Mouse (Mus musculus): ENCODE data around the gene Aak1. TPM values are rescaled to one million over a fixed set of nuclear protein-coding genes. Genes with fewer than 3 reads are reported as not detected.

Gene Aak1
- polyA plus RNA-seq, 1 experiment, result 11.5 TPM

DNA sequence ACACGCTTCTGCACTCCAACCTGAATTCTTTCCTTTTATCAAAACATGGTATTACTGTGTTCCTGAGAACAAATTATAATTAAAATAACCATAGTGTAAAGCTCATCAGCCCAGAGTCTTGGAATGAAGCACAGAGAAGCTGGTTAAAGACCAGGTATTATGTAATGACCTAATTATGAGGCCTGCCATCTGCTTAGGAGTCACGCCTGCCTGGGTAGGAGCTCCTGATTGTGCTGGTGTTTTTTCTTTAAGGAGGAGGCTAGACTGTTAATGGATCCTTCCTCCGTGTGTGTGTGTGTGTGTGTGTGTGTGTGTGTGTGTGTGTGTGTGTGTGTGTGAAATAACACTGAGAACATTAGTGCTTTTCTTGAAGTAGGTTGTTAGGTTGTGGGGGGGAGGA lies 49.7 kb downstream of the Aak1 start:
- no peak overlapping the region for H3K4me2 ChIP-seq (ENCODE audit: low read depth)
- TF ChIP-seq MYOD1 (IDR thresholded peaks at IDR 0.05; ENCODE audit: control insufficient read depth in 1 of 3, insufficient read length in 2 of 3, low read depth in 2 of 3), result no peak
- no peak for TF ChIP-seq CEBPB (IDR thresholded peaks at IDR 0.05; ENCODE audit: insufficient read depth, poor library complexity, severe bottlenecking)
- TF ChIP-seq SRF (IDR thresholded peaks at IDR 0.05; ENCODE audit: control insufficient read depth, insufficient read length, low read depth), result no peak
- TF ChIP-seq USF1 (IDR thresholded peaks at IDR 0.05; ENCODE audit: low read depth), result no peak
- TF ChIP-seq TCF12 (IDR thresholded peaks at IDR 0.05; ENCODE audit: insufficient read depth, poor library complexity, severe bottlenecking), result no peak
- no peak for TF ChIP-seq MAX (IDR thresholded peaks at IDR 0.05; ENCODE audit: low read depth)
- TF ChIP-seq MYOG (IDR thresholded peaks at IDR 0.05; ENCODE audit: control insufficient read depth in 1 of 3, insufficient read depth in 1 of 3, insufficient read length in 2 of 3, low read depth in 2 of 3), result no peak
- TF ChIP-seq E2F4 (IDR thresholded peaks at IDR 0.05; ENCODE audit: insufficient read depth), result no peak
- no peak for TF ChIP-seq TCF3 (IDR thresholded peaks at IDR 0.05; ENCODE audit: insufficient read length, low read depth)
- TF ChIP-seq POLR2AphosphoS2 (IDR thresholded peaks at IDR 0.05; ENCODE audit: insufficient read length, low read depth), result no peak
- no peak for TF ChIP-seq REST (IDR thresholded peaks at IDR 0.05; ENCODE audit: insufficient read depth, insufficient read length)
- no peak for TF ChIP-seq POLR2A (IDR thresholded peaks at IDR 0.05; ENCODE audit: insufficient read length, low read depth)
- H3K79me2 ChIP-seq (ENCODE audit: control insufficient read depth, insufficient read depth), result peaks cover 3% of the 10 kb centered on the region
- peaks cover 2% of the 10 kb centered on the region for H3K36me3 ChIP-seq (ENCODE audit: control insufficient read depth, insufficient read depth)
- no peak overlapping the region for H3K4me3 ChIP-seq
- H3ac ChIP-seq (ENCODE audit: control insufficient read depth, insufficient read length), result no peak overlapping the region
- no peaks in the 10 kb centered on the region for H3K27me3 ChIP-seq (ENCODE audit: control insufficient read depth, insufficient read depth, insufficient read length)

DNA sequence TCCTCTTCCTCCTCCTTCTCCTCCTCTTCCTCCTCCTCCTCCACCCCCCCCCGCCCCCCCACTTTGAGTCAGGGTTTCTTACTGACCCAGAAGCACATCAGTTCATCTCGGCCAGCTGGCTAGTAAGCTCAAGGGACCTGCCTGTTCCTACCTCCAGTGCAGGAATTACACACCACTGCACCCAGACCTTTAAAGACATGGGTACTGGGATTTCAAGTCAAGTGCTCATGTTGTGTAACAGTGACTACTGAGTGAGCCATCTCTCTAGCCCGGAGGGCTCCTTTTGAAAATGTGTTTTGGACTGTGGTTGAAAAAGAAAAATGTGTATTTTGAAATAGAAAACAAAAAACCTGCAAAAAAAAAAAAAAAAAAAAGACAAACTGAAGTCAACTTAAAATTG lies 50.6 kb downstream of the Aak1 start:
- peaks cover 3% of the 10 kb centered on the region for H3K79me2 ChIP-seq (ENCODE audit: control insufficient read depth, insufficient read depth)

DNA sequence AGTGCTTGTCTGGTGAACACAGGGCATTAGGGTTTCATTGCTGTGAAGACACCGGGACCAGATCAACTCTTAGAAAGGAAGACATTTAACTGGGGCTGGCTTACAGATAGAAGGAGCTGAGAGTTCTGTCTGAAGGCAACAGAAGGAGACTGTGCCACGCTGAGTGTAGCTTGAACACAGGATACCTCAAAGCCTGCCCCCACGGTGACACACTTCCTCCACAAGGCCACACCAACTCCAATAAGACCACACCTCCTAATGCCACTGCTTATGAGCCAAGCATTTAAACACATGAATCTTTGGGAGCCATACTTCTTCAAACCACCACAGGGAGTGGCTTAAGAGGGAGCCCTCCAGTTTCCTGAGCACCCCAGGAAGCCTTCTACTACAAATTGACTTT lies 51.2 kb downstream of the Aak1 start:
- TF ChIP-seq REST (IDR thresholded peaks at IDR 0.05; ENCODE audit: insufficient read depth, insufficient read length) (no peak), MYOG (IDR thresholded peaks at IDR 0.05; ENCODE audit: control insufficient read depth in 1 of 3, insufficient read depth in 1 of 3, insufficient read length in 2 of 3, low read depth in 2 of 3) (no peak), MYOD1 (IDR thresholded peaks at IDR 0.05; ENCODE audit: control insufficient read depth in 1 of 3, insufficient read length in 2 of 3, low read depth in 2 of 3) (no peak), MAX (IDR thresholded peaks at IDR 0.05; ENCODE audit: low read depth) (no peak), E2F4 (IDR thresholded peaks at IDR 0.05; ENCODE audit: insufficient read depth) (no peak), POLR2AphosphoS2 (IDR thresholded peaks at IDR 0.05; ENCODE audit: insufficient read length, low read depth) (no peak), TCF12 (IDR thresholded peaks at IDR 0.05; ENCODE audit: insufficient read depth, poor library complexity, severe bottlenecking) (no peak), POLR2A (IDR thresholded peaks at IDR 0.05; ENCODE audit: insufficient read length, low read depth) (no peak)
- Histone ChIP-seq H3ac (ENCODE audit: control insufficient read depth, insufficient read length) (no peak overlapping the region), H3K27me3 (ENCODE audit: control insufficient read depth, insufficient read depth, insufficient read length) (no peaks in the 10 kb centered on the region), H3K4me2 (ENCODE audit: low read depth) (no peak overlapping the region), H3K79me2 (ENCODE audit: control insufficient read depth, insufficient read depth) (peaks cover 3% of the 10 kb centered on the region), H3K36me3 (ENCODE audit: control insufficient read depth, insufficient read depth) (no peaks in the 10 kb centered on the region), H3K4me3 (no peak overlapping the region)

More for the DNA sequence above, 50.6 kb downstream of the Aak1 start:
- Histone ChIP-seq H3K4me2 (ENCODE audit: low read depth) (no peak overlapping the region), H3ac (ENCODE audit: control insufficient read depth, insufficient read length) (no peak overlapping the region), H3K4me3 (no peak overlapping the region), H3K36me3 (ENCODE audit: control insufficient read depth, insufficient read depth) (no peaks in the 10 kb centered on the region), H3K27me3 (ENCODE audit: control insufficient read depth, insufficient read depth, insufficient read length) (no peaks in the 10 kb centered on the region)
- TF ChIP-seq MYOG (IDR thresholded peaks at IDR 0.05; ENCODE audit: control insufficient read depth in 1 of 3, insufficient read depth in 1 of 3, insufficient read length in 2 of 3, low read depth in 2 of 3), result no peak
- no peak for TF ChIP-seq REST (IDR thresholded peaks at IDR 0.05; ENCODE audit: insufficient read depth, insufficient read length)
- TF ChIP-seq POLR2A (IDR thresholded peaks at IDR 0.05; ENCODE audit: insufficient read length, low read depth), result no peak
- TF ChIP-seq MYOD1 (IDR thresholded peaks at IDR 0.05; ENCODE audit: control insufficient read depth in 1 of 3, insufficient read length in 2 of 3, low read depth in 2 of 3), result no peak
- TF ChIP-seq CEBPB (IDR thresholded peaks at IDR 0.05; ENCODE audit: insufficient read depth, poor library complexity, severe bottlenecking), result no peak
- no peak for TF ChIP-seq POLR2AphosphoS2 (IDR thresholded peaks at IDR 0.05; ENCODE audit: insufficient read length, low read depth)
- no peak for TF ChIP-seq TCF3 (IDR thresholded peaks at IDR 0.05; ENCODE audit: insufficient read length, low read depth)
- TF ChIP-seq MAX (IDR thresholded peaks at IDR 0.05; ENCODE audit: low read depth), result no peak
- no peak for TF ChIP-seq SRF (IDR thresholded peaks at IDR 0.05; ENCODE audit: control insufficient read depth, insufficient read length, low read depth)

DNA sequence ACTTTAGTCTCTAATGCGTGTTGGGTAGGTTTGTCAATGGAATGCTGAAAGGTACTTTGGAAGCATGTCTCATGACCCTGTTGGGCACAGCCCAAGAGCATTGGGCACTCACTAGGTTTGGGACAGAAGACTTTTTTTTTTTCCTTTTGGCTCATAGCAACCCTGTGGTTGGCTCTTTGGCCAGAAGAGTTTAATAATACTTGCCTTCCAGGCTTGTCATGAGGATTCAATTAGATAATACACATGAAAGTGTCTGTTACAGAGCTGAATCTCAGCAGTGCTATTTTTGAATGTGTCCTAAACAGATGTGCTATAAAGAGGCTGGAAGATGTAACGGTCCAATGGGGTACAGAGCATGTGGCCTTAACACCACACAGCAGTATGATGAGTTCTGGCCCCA lies 56.2 kb downstream of the Aak1 start:
- Histone ChIP-seq H3K79me2 (ENCODE audit: control insufficient read depth, insufficient read depth) (peaks cover 9% of the 10 kb centered on the region), H3ac (ENCODE audit: control insufficient read depth, insufficient read length) (no peak overlapping the region), H3K36me3 (ENCODE audit: control insufficient read depth, insufficient read depth) (no peaks in the 10 kb centered on the region), H3K27me3 (ENCODE audit: control insufficient read depth, insufficient read depth, insufficient read length) (no peaks in the 10 kb centered on the region), H3K4me3 (no peak overlapping the region), H3K4me2 (ENCODE audit: low read depth) (no peak overlapping the region)
- no peak for TF ChIP-seq TCF3 (IDR thresholded peaks at IDR 0.05; ENCODE audit: insufficient read length, low read depth)
- no peak for TF ChIP-seq TCF12 (IDR thresholded peaks at IDR 0.05; ENCODE audit: insufficient read depth, poor library complexity, severe bottlenecking)
- TF ChIP-seq MAX (IDR thresholded peaks at IDR 0.05; ENCODE audit: low read depth), result no peak
- no peak for TF ChIP-seq POLR2A (IDR thresholded peaks at IDR 0.05; ENCODE audit: insufficient read length, low read depth)
- TF ChIP-seq SRF (IDR thresholded peaks at IDR 0.05; ENCODE audit: control insufficient read depth, insufficient read length, low read depth), result no peak
- TF ChIP-seq E2F4 (IDR thresholded peaks at IDR 0.05; ENCODE audit: insufficient read depth), result no peak
- no peak for TF ChIP-seq USF1 (IDR thresholded peaks at IDR 0.05; ENCODE audit: low read depth)
- TF ChIP-seq POLR2AphosphoS2 (IDR thresholded peaks at IDR 0.05; ENCODE audit: insufficient read length, low read depth), result no peak
- TF ChIP-seq CEBPB (IDR thresholded peaks at IDR 0.05; ENCODE audit: insufficient read depth, poor library complexity, severe bottlenecking), result no peak
- no peak for TF ChIP-seq MYOD1 (IDR thresholded peaks at IDR 0.05; ENCODE audit: control insufficient read depth in 1 of 3, insufficient read length in 2 of 3, low read depth in 2 of 3)
- TF ChIP-seq REST (IDR thresholded peaks at IDR 0.05; ENCODE audit: insufficient read depth, insufficient read length), result no peak
- TF ChIP-seq MYOG (IDR thresholded peaks at IDR 0.05; ENCODE audit: control insufficient read depth in 1 of 3, insufficient read depth in 1 of 3, insufficient read length in 2 of 3, low read depth in 2 of 3), result no peak

DNA sequence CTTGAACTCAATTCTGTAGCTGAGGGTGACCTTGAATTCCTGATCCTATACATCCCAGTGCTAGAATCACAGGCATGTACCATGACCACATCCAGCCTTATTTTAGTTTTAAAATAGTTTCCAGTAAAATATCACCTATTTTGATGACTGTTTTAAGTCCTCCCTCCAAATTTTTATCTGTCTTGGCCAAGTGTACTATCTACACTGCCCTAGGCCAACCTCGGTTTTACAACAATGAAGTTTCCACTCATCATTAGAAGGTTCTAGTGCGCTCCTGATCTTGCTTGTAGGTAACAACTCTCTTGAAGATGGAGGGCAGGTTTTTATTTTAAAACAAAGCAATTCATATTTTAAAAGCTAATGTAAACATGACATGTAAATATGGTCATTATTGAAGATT lies 57.9 kb downstream of the Aak1 start:
- Histone ChIP-seq H3ac (ENCODE audit: control insufficient read depth, insufficient read length) (no peak overlapping the region), H3K4me2 (ENCODE audit: low read depth) (no peak overlapping the region), H3K36me3 (ENCODE audit: control insufficient read depth, insufficient read depth) (no peaks in the 10 kb centered on the region), H3K27me3 (ENCODE audit: control insufficient read depth, insufficient read depth, insufficient read length) (no peaks in the 10 kb centered on the region), H3K79me2 (ENCODE audit: control insufficient read depth, insufficient read depth) (peaks cover 6% of the 10 kb centered on the region), H3K4me3 (no peak overlapping the region)
- TF ChIP-seq CEBPB (IDR thresholded peaks at IDR 0.05; ENCODE audit: insufficient read depth, poor library complexity, severe bottlenecking) (no peak), E2F4 (IDR thresholded peaks at IDR 0.05; ENCODE audit: insufficient read depth) (no peak), MAX (IDR thresholded peaks at IDR 0.05; ENCODE audit: low read depth) (no peak), POLR2AphosphoS2 (IDR thresholded peaks at IDR 0.05; ENCODE audit: insufficient read length, low read depth) (no peak), TCF12 (IDR thresholded peaks at IDR 0.05; ENCODE audit: insufficient read depth, poor library complexity, severe bottlenecking) (no peak)
